Mouse (Mus musculus) myocyte (in vitro differentiated cells): ENCODE measurements around the gene Tbxas1. TPM values are rescaled to one million over a fixed set of nuclear protein-coding genes. Genes with fewer than 3 reads are reported as not detected.

Experiments
- H3K27me3 ChIP-seq: one replicate; pipeline ENCODE4 v1.6.1; 2011; ENCODE audit not compliant: control insufficient read depth, insufficient read depth, insufficient read length
- H3K36me3 ChIP-seq: one replicate; pipeline ENCODE4 v1.6.1; 2011; ENCODE audit not compliant: control insufficient read depth, insufficient read depth
- H3K4me2 ChIP-seq: one replicate; pipeline ENCODE4 v1.6.1; 2011; ENCODE audit warnings: low read depth, control low read depth
- H3K4me3 ChIP-seq: one replicate; pipeline ENCODE4 v1.5.1; 2011; ENCODE audit warnings: mild to moderate bottlenecking, control low read depth, moderate library complexity
- H3K79me2 ChIP-seq: one replicate; pipeline ENCODE4 v1.6.1; 2011; ENCODE audit not compliant: control insufficient read depth, insufficient read depth
- H3ac ChIP-seq: one replicate; pipeline ENCODE4 v1.6.1; 2011; ENCODE audit not compliant: control insufficient read depth, insufficient read length
- CEBPB ChIP-seq: IDR thresholded peaks from 2 replicates; pipeline ENCODE4 v1.6.1; 2011; ENCODE audit warnings: mild to moderate bottlenecking, moderate library complexity; ENCODE audit not compliant: poor library complexity, insufficient read depth, severe bottlenecking
- E2F4 ChIP-seq: IDR thresholded peaks from one replicate; pipeline ENCODE4 v1.6.1; 2011; ENCODE audit warnings: mild to moderate bottlenecking, control low read depth, moderate library complexity; ENCODE audit not compliant: insufficient read depth
- MAX ChIP-seq: IDR thresholded peaks from one replicate; pipeline ENCODE4 v1.6.1; 2011; ENCODE audit warnings: low read depth, mild to moderate bottlenecking, control low read depth
- MYOD1 ChIP-seq, 3 experiments: IDR thresholded peaks; one replicate each; pipeline ENCODE4 v1.6.1; 2011; ENCODE audit warnings: control low read depth in 2 of 3, low read depth in 2 of 3, mild to moderate bottlenecking in 2 of 3, moderate library complexity in 1 of 3; ENCODE audit not compliant: insufficient read length in 2 of 3, control insufficient read depth in 1 of 3
- MYOG ChIP-seq, 3 experiments: IDR thresholded peaks; one replicate each; pipeline ENCODE4 v1.6.1; 2011; ENCODE audit warnings: control low read depth in 2 of 3, low read depth in 2 of 3, mild to moderate bottlenecking in 2 of 3; ENCODE audit not compliant: insufficient read length in 2 of 3, control insufficient read depth in 1 of 3, insufficient read depth in 1 of 3
- POLR2A ChIP-seq: IDR thresholded peaks from one replicate; pipeline ENCODE4 v1.6.1; 2011; ENCODE audit warnings: low read depth, mild to moderate bottlenecking, control low read depth, moderate library complexity; ENCODE audit not compliant: insufficient read length
- POLR2AphosphoS2 ChIP-seq: IDR thresholded peaks from one replicate; pipeline ENCODE4 v1.6.1; 2011; ENCODE audit warnings: low read depth, control low read depth; ENCODE audit not compliant: insufficient read length
- REST ChIP-seq: IDR thresholded peaks from one replicate; pipeline ENCODE4 v1.6.1; 2011; ENCODE audit warnings: mild to moderate bottlenecking, control low read depth, moderate library complexity; ENCODE audit not compliant: insufficient read depth, insufficient read length
- SRF ChIP-seq: IDR thresholded peaks from one replicate; pipeline ENCODE4 v1.6.1; 2011; ENCODE audit warnings: low read depth; ENCODE audit not compliant: control insufficient read depth, insufficient read length
- TCF12 ChIP-seq: IDR thresholded peaks from one replicate; pipeline ENCODE4 v1.6.1; 2011; ENCODE audit warnings: mild to moderate bottlenecking, control low read depth; ENCODE audit not compliant: poor library complexity, insufficient read depth, severe bottlenecking
- TCF3 ChIP-seq: IDR thresholded peaks from one replicate; pipeline ENCODE4 v1.6.1; 2011; ENCODE audit warnings: low read depth, control low read depth; ENCODE audit not compliant: insufficient read length
- USF1 ChIP-seq: IDR thresholded peaks from one replicate; pipeline ENCODE4 v1.6.1; 2011; ENCODE audit warnings: low read depth, mild to moderate bottlenecking, control low read depth, moderate library complexity
- polyA plus RNA-seq: library from polyadenylated mRNA; unstranded; fragments of >200 nt; fragmentation: generic; extraction: Trizol; gene quantifications from one replicate; pipeline ENCODE4 v1.2.1, GENCODE M21; 2012; ENCODE audit warnings: missing spikeins

Gene Tbxas1
- polyA plus RNA-seq, 1 experiment = not detected

DNA sequence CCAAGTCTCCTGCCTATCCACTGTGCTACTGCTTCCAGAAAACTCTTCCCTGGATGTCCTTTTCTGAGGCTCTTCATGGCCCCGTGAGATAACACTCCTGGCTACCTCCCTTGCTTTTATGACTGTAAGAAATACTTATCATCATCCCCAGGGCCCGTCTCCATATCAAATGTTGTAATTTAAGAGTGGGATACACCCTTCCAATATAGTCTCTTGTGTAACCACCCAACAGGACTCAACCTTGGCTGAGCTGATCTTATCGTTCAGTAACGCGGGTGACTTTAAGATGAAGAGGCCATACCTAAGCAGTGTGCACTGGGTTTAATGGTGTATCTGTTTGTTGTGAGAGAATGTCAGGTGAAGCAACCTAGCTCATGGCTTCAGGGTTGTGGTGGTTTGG, 91.6 kb downstream of the Tbxas1 start:
- Histone ChIP-seq H3K4me2 (no peak overlapping the region), H3ac (no peak overlapping the region), H3K4me3 (no peak overlapping the region), H3K79me2 (no peaks in the 10 kb centered on the region), H3K36me3 (no peaks in the 10 kb centered on the region), H3K27me3 (no peaks in the 10 kb centered on the region)
- TF ChIP-seq E2F4 (no peak), POLR2AphosphoS2 (no peak), SRF (no peak), REST (no peak), CEBPB (no peak), MYOG (IDR thresholded peaks at IDR 0.05; ENCODE audit: control insufficient read depth in 1 of 3, insufficient read depth in 1 of 3, insufficient read length in 2 of 3, low read depth in 2 of 3) (no peak), TCF3 (no peak), USF1 (no peak), TCF12 (no peak), MYOD1 (IDR thresholded peaks at IDR 0.05; ENCODE audit: control insufficient read depth in 1 of 3, insufficient read length in 2 of 3, low read depth in 2 of 3) (no peak), POLR2A (no peak), MAX (no peak)

GRCm38 (mm10) chr6:38967288-38967687, 92.1 kb downstream of the Tbxas1 start:
- no peak overlapping the region for H3ac ChIP-seq
- no peak overlapping the region for H3K4me2 ChIP-seq
- no peaks in the 10 kb centered on the region for H3K79me2 ChIP-seq
- H3K27me3 ChIP-seq = no peaks in the 10 kb centered on the region
- H3K4me3 ChIP-seq = no peak overlapping the region
- TF ChIP-seq TCF12 (no peak), CEBPB (no peak), MAX (no peak), POLR2AphosphoS2 (no peak), E2F4 (no peak), TCF3 (no peak), REST (no peak), MYOD1 (IDR thresholded peaks at IDR 0.05; ENCODE audit: control insufficient read depth in 1 of 3, insufficient read length in 2 of 3, low read depth in 2 of 3) (no peak), USF1 (no peak), SRF (no peak), MYOG (IDR thresholded peaks at IDR 0.05; ENCODE audit: control insufficient read depth in 1 of 3, insufficient read depth in 1 of 3, insufficient read length in 2 of 3, low read depth in 2 of 3) (no peak), POLR2A (no peak)
- no peaks in the 10 kb centered on the region for H3K36me3 ChIP-seq

DNA sequence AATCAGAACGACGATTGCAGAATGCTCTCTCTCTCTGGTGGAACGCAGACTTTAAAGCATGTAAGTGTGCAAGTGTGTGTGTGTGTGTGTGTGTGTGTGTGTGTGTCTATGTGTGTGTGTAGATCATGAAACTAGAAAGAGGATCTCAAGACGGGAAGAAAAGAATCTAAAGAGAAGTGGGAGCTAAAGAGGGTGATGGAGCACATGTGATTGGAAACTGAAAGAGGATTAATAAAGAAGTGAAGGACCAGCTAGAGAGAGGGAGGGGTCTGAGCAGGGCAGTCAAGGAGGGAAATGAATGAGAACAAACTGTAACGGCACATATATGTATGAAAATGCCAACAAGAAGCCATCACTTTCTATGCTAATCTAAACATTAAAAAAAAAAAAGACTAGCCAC, 92.8 kb downstream of the Tbxas1 start:
- Histone ChIP-seq H3K27me3 (no peaks in the 10 kb centered on the region), H3K4me2 (no peak overlapping the region), H3K4me3 (no peak overlapping the region), H3ac (no peak overlapping the region), H3K79me2 (no peaks in the 10 kb centered on the region), H3K36me3 (no peaks in the 10 kb centered on the region)
- TF ChIP-seq SRF = no peak
- TF ChIP-seq E2F4 = no peak
- TF ChIP-seq MYOD1 (IDR thresholded peaks at IDR 0.05; ENCODE audit: control insufficient read depth in 1 of 3, insufficient read length in 2 of 3, low read depth in 2 of 3) = no peak
- TF ChIP-seq MYOG (IDR thresholded peaks at IDR 0.05; ENCODE audit: control insufficient read depth in 1 of 3, insufficient read depth in 1 of 3, insufficient read length in 2 of 3, low read depth in 2 of 3) = no peak
- no peak for TF ChIP-seq POLR2A
- no peak for TF ChIP-seq TCF3
- TF ChIP-seq USF1 = no peak
- TF ChIP-seq TCF12 = no peak
- no peak for TF ChIP-seq REST
- TF ChIP-seq MAX = no peak
- no peak for TF ChIP-seq CEBPB
- no peak for TF ChIP-seq POLR2AphosphoS2

GRCm38 (mm10) chr6:38969944-38970740, 94.9 kb downstream of the Tbxas1 start:
- Histone ChIP-seq H3K4me3 (no peak overlapping the region), H3K4me2 (no peak overlapping the region), H3K27me3 (no peaks in the 10 kb centered on the region), H3K79me2 (no peaks in the 10 kb centered on the region), H3ac (no peak overlapping the region), H3K36me3 (no peaks in the 10 kb centered on the region)
- no peak for TF ChIP-seq POLR2A
- no peak for TF ChIP-seq SRF
- TF ChIP-seq TCF3 = no peak
- no peak for TF ChIP-seq USF1
- no peak for TF ChIP-seq TCF12
- TF ChIP-seq REST = no peak
- no peak for TF ChIP-seq E2F4
- TF ChIP-seq MYOD1 (IDR thresholded peaks at IDR 0.05; ENCODE audit: control insufficient read depth in 1 of 3, insufficient read length in 2 of 3, low read depth in 2 of 3) = no peak
- TF ChIP-seq MYOG (IDR thresholded peaks at IDR 0.05; ENCODE audit: control insufficient read depth in 1 of 3, insufficient read depth in 1 of 3, insufficient read length in 2 of 3, low read depth in 2 of 3) = no peak
- no peak for TF ChIP-seq MAX
- TF ChIP-seq CEBPB = no peak
- no peak for TF ChIP-seq POLR2AphosphoS2
